Mouse (Mus musculus) lung, postnatal 10 days (tissue): ENCODE measurements around the gene Dnmt3a.

Experiments used
- DNase-seq: peaks from one replicate; pipeline ENCODE4 v3.0.0; 2021

Gene Dnmt3a

GRCm38 (mm10) chr12:3788421-3789051, 17.3 kb upstream of the Dnmt3a start:
- DNase-seq: peak; percentile 69

DNA sequence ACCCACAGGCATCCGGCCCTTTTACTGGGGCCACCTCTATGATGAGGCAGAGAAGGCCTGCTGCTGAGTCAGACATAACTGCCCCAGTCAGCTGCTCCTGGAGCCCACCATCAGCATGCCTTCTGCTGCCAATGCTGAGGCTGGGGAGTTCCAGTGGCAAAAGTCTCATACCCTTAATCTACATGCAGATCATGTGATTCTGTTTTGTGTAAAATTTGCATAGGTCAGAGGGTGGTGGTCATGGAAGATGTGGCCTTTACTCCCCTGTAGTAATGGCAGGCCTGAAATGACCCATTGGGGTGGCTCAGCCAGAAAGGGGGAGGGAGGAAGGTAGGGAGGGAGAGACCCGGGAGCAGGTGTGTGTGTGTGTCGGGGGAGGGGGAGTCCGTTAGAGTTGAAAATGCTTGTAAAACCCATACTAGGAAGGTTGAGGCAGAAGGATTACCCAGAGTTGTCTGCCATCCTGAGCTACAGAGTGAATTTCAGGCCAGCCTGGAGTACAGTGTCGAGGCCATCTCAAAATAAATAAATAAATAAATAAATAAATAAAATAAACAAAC, 16.1 kb upstream of the Dnmt3a start:
- DNase-seq: no peak

DNA sequence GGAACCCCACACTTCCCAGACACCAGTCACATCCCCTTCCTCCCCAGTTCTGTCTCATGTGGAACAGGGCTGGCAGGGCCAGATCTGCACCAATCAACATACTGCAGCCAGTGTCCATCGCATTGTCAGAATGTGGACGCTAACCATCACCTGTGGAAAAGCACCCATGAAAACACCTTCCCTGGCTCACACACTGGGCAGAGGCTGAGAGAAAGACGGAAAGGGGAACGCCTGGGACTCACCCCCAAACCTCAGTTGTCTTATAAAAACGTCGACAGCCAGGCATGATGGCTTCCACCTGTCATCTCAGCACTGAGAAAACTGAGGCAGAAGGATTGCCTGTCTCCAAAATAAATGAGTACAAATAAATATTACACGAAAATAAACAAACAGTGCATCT, 14.6 kb upstream of the Dnmt3a start:
- no peak for DNase-seq

- DNase-seq: peak; percentile 98
Observed at GRCm38 (mm10) chr12:3791732-3792131, 14.1 kb upstream of the Dnmt3a start.

DNA sequence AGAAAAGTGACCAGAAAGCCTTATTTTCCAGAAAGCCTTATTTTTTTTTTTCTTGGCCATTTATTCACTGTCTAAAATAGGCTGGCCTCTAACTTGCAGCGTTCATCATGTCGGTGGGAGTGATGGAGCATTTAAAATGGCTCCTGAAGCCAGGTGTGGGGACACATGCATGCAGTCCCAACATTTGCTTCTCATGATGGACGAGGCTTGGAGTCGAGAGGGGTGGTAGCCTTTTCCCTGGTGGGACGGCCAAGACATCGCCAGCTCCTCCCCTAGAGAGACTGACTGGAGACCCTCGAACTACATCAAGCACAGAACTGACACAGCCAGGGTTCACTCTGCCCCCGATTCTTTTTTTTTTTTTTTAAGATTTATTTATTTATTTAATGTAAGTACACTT, 13.6 kb upstream of the Dnmt3a start:
- DNase-seq: no peak

GRCm38 (mm10) chr12:3795569-3795968, 10.2 kb upstream of the Dnmt3a start:
- DNase-seq: no peak

GRCm38 (mm10) chr12:3799551-3799950, 6.3 kb upstream of the Dnmt3a start:
- no peak for DNase-seq

GRCm38 (mm10) chr12:3806271-3806684, 471 bp downstream of the Dnmt3a start:
- peak; percentile 93 for DNase-seq

DNA sequence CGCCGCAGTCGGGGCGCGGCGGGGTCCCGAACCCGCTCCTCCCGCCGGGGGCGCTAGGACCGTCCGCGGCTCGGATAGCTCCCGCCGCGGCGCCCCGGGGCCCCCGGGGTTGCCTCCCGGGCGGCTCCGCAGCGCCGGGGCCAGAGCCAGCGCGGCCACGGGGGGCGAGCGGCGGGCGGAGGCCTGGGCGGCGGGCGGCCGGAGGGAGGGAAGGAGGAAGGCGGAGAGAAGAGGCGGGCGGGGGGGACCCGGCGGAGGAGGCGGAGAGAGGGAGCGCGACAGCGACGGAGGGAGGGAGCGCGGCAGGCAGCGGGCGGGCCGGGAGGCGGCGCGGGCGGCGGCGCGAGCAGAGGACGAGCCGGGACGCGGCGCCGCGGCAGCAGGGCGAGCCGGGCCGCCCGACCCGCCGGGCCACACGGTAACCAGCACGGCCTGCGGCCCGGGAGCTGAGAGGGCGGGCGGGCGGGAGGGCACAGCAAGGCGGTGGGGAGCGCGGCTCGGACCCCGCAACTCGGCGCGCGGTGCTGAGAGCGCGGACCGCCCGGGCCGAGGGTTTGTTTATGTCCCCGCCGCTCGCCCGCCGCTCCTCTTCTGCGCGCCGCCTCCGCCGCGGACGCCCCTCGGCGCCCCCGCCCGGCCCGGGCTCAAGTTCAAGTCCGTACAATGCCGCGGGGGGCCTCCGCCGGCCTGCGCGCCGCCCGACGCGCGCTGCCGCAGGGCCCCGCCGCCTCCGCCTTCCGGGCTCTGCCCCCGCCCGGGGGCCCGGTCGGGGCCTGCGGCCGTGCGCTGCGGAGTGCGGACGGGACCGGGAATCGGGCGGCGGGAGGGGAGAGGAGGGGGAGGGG, 1.1 kb downstream of the Dnmt3a start:
- peak; percentile 86 for DNase-seq

DNA sequence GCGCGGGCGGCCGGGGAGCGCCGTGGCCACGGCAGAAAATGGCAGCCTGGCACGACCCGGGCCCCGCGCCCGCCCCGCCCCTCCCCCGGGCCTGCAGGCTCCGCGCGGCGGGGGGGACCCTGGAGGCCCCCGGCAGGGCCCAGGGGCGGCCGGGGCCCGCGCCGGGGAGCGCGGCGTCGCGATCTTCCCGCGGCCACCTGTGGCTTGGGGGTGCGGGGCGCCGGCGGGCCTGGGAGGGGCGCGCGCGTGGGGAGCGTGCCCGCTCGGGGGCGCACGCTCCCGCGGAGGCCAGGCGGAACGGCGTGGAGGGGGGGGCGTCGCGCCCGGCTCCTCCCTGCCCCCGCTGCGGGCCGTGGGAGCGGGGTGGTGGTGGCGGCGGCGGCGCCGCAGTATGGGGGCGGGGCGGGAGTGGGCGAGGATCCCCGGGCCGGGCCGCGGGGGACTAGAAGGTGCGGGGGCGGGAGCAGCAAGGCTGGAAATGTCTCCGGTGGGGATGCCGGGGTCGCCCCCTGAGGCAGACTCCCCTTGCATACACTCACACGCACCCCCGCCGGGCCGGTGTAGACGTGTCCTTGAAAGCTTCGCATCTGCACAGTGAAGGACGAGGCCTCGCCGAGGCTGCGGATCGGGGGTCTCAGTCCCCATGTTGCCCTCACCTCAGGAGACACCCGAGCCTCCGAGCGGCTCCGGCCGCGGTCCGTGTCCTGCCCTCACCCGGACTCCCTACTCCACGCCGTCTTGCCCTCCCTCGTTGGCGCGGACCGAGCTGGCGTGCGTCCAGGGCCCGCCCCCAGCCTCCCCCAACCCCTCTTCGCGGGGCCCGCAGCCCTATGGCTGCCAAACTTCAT, 2.0 kb downstream of the Dnmt3a start:
- peak; percentile 84 for DNase-seq

DNA sequence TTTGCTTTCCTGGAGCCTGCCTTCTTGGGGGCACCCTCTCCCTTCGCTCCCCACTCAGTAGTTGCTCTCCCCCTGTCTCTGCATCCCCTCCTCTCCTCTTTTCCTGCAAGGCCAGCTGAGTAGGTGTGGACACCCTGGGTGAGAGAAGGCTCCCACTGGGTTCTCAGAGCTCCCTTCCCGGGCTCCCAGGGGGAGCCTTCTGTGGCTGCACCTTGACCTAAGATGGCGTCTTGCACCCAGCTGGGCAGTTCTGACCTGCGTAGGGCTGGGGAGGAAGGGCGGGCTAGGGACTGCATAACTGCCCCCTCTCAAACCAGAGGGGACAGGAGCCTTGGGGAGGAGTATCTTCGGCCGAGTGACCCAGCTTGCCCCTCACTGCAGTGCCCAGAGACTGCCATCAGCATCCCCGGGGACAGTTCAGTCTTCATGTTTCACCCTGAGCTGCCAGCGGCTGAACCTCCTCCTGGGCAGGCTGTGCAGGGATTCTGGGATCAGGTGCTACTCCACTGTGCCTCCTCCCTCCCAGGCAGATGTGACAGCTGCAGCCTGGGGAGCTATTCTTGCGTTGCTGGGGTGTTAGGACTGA, 2.7 kb downstream of the Dnmt3a start:
- no peak for DNase-seq

DNA sequence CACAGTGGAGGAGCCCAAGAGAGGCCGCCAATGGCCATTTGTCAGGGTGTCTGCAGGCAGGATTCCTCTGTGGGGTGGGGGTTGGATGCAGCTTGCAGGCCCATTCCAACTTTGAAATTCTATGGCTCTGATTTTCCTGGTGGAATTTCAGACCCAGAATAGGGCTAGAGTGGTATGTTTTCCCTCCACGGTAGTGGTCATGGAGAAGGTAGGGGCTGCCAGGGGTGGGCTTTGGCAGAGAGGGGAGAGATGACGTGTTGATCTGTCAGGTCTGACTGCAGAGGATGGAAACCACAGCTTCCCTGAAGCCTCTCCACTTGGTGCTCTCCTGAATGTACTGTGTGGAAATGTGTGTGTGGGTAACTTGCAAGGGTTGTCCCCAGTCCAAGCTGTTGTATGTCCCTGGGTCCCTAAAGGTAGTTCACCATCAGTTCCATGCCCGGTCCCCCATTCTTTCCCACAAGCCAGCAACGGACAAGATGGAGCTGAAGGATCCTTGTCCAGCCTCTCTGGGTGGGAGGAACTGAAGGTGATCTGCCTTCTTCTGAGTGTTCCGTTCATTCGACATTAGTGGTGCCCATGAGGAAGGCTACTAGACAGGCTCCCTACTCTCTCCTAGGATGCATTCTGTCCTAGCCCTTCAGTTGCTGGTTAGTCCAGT, 3.8 kb downstream of the Dnmt3a start:
- DNase-seq: no peak

DNA sequence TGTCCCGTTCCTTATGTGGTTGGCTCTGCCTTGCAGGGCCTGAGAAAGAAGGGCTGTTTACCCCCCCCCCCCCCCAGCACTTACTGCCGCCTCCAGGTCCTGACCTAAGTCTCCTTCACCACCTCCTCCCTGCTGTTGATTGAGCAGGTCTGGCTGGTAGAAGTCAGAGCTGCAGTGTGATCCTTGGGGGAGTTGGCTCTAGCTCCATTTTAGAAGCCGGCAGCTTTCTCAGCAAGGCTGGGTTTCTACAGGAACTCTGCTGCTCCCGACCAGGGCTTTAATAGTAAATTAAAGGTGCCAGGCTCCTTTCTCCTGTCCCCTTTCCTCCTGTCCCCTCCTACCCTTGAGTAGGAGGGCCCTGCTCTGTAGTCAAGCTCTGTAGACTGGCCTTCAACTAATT, 4.6 kb downstream of the Dnmt3a start:
- DNase-seq: peak; percentile 50

- DNase-seq: peak; percentile 52
Observed at GRCm38 (mm10) chr12:3811596-3811995, 5.8 kb downstream of the Dnmt3a start.

DNA sequence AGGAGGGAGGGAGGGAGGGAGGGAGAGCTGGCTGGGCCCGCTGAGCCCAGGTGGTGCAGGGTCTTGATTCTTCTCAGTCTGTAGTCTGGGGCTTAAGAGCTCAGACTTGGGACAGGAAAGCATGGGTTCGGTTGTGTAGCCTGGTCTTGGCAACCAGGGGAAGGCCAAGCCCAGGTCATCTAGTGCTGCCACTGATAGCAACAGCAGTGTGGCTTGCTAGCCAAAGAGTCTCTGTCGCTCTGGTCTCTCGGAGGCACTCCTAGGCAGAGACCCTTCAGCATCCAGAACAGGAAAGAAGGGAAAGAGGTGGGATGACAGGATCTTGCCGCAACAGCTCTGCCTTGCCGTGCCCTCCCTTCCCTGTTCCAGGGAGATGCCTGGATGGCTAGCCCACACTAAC, 6.4 kb downstream of the Dnmt3a start:
- no peak for DNase-seq

DNA sequence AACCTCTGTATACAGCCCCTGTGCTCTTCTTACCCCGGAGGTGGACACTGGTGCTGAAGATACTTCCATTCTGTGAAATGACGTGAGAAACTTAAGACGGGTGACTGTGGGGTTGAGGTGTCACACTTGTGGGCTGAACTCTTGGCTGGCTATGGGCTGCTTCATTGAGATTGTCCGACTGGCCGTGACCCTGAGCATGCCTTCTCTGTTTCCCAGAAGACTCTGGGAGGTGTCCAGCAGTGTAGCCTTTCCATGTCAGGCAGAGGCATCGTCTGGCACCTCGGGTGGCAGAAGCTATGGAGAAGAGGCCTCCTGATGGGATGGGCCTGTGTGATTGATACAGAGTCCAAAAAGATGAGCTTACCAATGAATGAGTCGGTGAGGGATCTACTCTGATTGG, 7.3 kb downstream of the Dnmt3a start:
- no peak for DNase-seq

DNA sequence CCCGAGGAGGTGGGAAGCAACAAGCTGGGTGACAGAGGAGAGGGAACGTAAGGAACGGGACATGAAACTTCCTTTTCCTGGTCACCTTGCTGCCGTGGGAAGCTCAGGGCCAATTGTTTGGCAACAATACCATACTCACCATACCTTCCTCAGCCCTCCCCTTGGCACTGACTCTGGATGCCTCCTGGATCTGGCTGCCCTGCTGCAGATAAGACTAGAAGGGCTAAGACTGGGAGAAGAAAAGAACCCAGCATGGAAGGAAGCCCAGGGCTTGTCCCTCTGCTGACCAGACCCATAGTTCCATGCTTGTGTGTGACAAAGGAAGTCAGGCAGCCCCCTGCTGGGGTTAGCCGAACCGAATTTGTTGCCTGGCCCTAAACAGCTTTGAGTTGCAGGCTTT, 9.6 kb downstream of the Dnmt3a start:
- no peak for DNase-seq

DNA sequence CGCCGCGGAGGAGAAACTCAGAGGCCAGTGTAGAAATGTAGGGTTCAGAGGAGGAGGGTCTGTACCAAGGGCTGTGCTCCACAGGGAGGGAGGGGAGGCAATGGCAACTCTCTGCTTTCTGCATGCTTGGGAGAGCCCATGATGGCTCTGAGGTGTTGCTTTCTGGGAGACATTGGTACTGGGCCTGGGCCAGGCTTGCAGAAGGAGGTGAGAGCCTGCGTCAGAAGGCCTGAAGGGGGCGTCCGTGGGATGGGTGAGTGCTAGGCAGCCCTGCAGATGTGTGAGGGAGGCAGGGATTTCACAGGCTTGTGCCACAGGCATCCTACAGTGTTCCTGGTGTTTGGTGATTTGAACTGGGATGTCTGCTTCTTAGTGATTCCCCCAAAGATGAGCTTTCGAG, 11.2 kb downstream of the Dnmt3a start:
- DNase-seq: peak; percentile 48

- DNase-seq: peak; percentile 28
Observed at GRCm38 (mm10) chr12:3817566-3817965, 11.8 kb downstream of the Dnmt3a start.

DNA sequence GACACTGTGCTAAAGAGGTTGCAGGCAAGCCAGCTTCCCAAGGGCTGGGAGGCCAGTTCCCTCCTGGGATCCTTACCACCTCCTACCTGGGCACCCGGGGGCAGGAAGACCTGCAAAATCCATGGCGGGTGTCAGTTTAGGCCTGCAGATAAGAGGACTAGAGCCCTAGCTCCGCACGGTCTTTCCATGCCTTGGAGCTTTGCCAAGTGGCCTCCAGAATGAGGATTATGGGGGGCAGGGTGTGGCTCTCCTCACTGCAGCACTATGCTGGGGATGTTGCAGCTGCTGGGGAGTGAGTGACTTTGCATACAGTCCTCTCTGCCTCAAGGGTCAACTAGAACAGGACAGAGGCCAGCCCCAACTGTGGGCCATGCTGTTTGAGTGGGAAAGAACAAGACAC, 14.1 kb downstream of the Dnmt3a start:
- peak; percentile 29 for DNase-seq

- DNase-seq: no peak
Observed at GRCm38 (mm10) chr12:3823408-3823807, 17.6 kb downstream of the Dnmt3a start.
